Mouse (Mus musculus) monocyte, adult 5-6 weeks (primary cell): ENCODE results near the gene Rbm47. TPM values are rescaled to one million over a fixed set of nuclear protein-coding genes. Genes with fewer than 3 reads are reported as not detected.
"Not testable (repeated sequence)": the region's sequence is repeated elsewhere in the genome, so short reads cannot be mapped to it uniquely, and the experiment has no call there.

Source experiments
- ATAC-seq: fragments of 153-309, 156-312 bp; replicated peaks from 2 replicates; pipeline ENCODE4 v1.8.0; 2017; ENCODE audit warnings: mild to moderate bottlenecking; ENCODE audit not compliant: low TSS enrichment, insufficient number of reproducible peaks, severe bottlenecking, poor library complexity, low FRiP score
- total RNA-seq: library from RNA; stranded (forward); fragments of 200-1000, 200-491, 200-594 nt; gene quantifications from 3 replicates; pipeline ENCODE4 v1.2.3, GENCODE M21; 2017

The Rbm47 gene
- 14.4 to 23.3 TPM (median 16.8 TPM) in 3 replicates for total RNA-seq

DNA sequence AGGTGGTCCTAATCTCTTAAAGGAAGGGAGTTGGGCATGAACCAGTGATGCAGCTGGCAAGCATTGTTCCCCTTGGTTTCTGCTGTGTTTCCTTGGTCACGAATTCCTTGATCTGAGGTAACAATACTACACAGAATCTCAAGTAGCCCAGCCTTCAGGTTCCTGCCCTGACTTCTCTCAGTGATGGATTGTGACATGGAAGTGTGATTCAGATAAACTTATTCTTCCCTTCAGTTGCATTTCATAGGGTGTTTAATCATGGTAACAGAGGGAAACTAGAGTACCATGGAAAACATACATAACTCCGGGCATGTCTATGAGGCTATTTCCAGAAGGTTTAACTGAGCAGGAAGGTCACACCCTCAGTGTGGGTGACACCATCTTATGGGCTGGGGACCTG is at the start of gene Rbm47:
Rbm47 (minus strand) TSS at position 101 of the 400 bp plus-strand sequence.
- no peak for ATAC-seq

DNA sequence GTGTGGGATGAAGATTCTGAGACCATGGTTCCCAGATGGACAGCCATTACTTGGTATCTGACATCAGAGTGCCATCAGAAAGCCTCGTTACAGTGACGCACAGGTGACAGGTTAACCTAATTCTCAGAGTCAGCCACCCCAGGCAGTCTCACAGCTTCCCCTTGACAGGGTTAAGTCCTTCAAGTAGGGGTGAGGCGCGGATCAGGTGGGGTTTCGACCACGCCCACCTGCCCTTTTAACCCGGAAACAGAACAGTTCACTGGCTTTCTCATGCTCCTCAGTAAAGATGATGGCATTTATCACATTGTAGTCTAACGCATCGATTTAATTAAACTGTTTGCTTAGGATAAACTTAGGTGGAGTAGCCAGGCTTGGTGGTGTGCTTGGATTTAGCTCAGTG is 47.7 kb upstream of the Rbm47 start:
- no peak for ATAC-seq

DNA sequence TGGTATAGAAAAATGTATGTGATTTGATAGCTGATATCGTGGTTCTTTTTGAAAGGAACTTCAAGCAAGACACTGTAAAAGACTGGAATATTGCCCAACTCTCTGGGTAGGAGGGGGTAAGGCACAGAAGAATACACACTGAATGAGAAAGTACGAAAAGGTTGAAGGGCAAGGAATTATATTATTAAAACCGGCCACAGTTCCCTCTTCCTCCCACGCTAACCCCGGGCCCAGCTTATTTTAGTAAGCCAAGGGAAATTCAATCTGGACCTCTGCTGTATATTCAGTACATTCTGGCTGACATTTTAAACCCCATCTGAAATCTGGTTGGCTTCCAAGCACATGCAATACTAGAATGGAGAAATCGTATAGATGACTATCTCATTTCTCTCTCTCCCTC is 46.8 kb upstream of the Rbm47 start:
- ATAC-seq, result no peak

DNA sequence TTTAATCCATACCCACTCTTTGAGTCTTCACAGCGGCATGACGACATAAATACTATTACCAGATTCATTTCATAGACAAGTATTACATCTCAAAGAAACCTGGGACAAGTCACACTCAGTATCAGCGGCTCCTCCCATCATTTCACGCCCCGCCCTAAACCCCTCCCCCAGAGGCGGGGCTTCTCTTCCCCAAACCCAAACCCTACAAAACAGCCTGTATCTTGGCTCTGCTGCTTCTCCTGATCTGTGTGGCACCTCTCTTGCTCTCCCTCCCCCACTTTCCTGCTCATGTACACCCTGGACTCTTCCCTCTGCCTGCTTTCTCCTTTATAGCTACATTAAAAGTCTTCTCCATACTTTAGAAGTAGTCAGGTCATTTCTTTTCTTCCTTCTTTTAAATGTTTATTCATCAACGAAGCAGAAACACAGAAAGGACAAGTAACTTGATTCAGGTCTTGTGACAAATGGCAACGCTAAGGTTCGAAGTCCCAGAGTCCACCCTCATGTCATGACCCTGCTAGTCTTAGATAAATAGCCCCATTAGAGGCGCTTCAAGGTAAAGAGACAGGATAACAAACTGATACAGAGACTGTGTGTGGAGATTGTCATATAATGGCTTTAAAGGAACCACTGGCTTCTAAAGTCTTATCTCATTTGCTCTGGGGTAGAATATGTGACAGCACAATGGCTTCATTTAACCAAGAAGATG is 42.8 kb upstream of the Rbm47 start:
- no peak for ATAC-seq

DNA sequence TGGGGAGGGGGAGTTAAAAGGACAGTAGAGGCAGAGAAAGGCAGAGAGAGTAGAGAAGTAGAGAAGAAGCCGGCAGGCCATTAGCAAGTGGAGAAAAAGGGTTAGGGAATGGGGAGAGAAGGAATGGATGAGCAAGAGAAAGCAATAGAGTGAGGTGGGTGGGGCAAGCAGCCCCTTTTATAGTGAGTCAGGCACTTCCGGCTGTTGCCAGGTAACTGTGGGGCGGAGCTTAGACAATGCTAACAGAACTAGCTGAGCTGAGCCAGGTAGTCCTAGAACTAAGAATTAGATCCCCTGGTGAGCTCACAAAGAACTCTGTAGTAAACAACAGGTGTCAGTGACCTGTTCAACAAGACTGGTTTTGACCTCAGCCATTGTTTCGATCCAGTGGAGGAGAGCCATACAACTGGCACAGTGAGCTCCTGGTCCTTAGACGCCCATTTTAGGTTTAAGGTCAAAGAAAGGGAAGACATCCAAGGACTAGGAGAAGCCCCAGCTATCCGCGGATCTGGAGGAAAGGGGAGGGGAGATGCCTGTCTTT is 41.5 kb upstream of the Rbm47 start:
- ATAC-seq, result no peak

DNA sequence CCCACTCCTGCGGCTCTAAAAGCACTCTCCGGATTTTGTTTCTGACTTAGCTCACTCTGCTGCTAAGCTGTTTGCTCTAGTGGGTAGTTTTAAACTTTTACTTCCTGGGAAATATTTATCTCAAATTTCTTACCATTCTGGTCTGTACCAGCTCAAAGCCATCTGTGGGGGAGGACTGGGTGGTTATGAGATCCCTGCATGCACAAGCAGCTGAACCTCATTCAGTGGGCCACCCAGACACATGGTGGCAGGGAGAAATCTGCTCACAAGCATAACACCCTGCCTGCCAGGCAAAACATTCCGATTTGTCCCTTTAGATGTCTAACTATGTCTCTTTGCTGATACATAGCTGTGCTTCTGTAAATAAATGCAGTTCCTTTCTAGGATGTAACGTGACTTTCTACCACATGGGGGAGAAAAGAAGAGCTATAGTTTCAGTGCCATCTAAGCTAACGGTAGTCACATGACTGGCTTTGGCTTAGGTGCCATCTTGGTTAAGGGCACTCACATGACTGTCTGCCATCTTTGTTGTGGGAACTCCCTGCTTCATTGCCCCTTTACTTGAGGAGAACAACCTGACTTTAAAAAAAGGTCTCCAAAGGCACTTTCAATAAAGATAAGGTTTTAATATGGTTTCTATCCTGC is 36.7 kb upstream of the Rbm47 start:
- ATAC-seq, result no peak

DNA sequence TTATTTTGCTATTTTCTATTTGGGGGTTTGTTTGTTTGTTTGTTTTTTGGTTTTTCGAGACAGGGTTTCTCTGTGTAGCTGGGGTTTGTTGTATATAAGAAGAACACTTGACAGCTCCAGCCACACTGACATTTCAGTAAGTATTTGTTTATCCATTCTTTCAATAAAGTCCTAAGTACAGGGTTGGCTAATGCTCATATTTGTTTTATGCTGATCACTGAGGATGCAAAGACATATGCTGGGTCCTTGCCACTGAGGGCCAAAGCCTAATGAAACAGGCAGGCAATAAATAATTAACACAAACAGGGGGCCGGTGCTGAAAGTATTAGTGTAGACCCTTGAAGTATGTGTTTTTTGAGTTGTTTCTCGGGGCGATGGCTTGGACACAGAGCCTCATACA is 32.0 kb upstream of the Rbm47 start:
- no peak for ATAC-seq

DNA sequence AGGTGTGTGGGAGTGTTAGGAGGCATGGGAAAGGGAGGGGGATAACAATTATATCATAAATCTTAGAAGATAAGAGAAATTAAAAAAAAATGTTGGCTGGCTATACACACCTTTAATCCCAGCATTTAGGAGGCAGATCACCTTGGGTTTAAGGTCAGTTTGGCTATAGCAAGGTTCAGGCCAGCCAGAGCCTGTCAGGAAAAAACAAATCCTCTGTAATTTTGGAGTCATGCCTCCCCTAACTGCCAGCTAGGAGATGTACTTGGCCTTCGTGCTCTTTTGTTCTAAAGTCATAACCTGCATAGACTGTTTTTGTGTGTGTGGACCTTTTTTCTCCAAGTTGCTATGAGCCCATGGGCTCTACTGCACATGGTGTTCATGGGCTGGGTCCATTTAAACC is 30.5 kb upstream of the Rbm47 start:
- ATAC-seq, result no peak

DNA sequence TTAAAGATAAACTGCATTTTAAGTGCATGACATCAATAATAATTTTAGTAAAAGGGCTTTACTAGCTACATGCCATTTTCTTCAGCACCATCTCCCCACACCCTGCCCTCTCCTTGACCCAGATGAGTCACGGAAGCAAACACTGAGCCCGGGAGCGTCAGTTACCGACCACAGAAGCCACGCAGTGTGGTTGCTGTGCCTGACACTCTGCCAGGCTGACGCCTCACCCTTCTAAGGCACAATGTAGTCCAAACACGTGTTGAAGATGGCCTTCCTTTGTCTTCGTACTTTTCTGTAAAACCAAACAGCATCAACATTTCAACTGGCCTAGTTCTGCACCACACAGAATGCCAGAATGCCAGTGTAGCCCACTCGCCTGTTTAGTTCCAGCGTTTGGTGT is 27.1 kb upstream of the Rbm47 start:
- peak; percentile 96 for ATAC-seq

DNA sequence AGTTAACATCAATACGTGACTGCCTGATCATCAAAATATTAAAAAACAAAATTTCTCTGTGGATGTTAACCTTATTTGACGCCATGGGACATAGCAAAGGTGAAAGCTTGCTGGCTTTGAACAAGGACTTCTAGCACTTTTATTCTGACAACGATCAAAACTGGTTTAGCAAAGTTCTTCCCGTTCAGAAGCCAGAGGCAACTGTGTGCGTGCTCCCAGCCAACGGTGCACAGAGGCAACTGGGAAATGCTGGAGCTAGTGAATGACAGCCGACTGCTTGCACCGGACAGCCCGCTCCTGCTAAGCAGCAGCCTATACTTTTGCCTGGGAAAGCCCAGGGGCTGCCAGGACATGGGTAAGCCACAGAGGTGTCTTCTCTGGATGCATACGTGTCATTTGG is 22.4 kb upstream of the Rbm47 start:
- no peak for ATAC-seq

DNA sequence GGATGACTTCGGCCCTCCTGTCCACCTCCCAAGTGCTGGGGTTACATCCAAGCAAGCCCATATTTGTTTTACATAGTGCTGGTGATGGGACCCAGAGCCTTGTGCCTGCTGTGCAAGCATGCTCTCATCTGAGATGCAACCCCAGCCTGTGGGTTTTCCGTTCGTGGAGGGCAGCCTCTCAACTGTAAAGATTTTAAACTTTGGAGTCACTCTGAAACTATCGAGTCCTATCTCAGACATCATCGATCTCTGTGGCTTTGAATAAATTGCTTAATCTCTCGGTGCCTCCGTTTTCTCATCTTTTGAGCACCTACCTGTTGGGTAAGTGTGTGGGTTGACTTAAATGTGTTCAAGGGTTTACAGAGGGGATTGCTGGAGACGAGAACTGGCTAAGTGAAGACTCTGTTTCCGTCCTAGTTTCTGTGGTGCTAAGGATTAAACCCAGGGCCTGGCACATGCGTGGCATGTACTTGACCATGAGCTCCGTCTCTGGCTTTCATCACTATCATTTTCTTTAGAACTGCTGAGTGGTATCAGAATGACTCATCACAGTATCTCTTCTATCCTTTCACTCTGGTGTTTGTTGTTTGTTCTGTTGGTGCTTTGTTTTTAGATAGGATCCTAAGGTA is 20.4 kb upstream of the Rbm47 start:
- ATAC-seq, result no peak

DNA sequence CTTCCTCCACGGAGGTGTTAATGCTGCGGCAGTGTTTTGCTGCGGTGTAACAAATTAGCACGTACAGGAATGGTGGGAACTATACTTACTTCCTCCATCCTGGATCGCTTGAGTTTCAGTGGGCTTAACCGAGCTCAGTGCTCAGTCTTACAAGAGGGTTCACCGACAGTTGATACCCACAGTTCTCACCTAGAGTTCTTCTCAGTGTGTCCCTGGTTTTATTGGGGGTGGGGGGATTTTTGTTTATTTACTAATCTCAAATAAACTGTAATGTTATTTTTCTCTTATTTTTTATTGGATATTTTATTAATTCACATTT is 18.2 kb upstream of the Rbm47 start:
- ATAC-seq, result no peak

DNA sequence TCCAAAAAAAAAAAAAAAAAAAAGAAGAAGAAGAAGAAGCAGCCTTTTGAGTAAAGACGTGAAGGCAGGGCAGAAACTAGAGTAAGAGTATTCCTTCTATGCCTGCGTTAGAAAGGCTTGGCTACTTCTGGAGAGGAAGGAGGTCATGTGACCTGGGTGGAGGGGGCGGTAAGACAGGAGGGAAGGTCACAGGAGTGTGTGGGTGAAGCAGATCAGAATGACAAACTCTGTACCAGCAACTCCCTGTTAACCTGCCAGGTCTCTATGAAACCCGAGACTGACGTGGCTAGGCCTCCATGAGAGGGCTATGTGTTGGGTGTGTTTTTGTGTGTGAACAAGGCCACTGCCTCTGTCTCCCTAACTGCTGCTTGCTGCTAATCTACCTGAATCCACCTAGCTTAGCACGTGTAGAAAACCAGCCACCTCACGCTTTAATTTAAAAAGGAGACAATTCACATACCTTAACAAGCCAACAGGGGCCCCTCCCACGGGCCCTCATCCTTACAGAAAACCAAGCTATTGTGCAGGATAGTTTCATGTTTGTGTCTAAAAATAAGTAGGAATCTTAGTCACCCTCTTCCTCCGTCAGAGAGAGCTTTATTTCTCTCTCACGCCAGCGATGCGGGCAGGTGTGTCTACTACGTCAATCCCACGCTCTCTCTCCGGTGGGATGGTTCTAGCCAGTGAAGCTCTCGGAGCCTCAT is 17.7 kb upstream of the Rbm47 start:
- no peak for ATAC-seq

DNA sequence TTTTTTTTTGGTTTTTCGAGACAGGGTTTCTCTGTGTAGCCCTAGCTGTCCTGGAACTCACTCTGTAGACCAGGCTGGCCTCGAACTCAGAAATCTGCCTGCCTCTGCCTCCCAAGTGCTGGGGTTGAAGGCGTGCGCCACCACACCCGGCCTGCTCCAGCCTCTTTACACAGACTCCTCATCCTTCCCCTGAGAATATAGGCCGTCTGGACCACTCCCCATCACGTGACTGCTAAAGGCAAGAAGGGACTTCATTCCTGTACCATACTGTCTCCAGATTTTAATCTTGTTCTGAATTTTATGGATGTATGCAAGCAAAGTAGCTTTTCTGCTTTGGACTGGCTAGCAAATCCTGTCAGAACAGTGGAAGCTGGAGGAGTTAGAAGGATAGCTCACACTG is 15.7 kb upstream of the Rbm47 start:
- ATAC-seq, result not testable (repeated sequence)

DNA sequence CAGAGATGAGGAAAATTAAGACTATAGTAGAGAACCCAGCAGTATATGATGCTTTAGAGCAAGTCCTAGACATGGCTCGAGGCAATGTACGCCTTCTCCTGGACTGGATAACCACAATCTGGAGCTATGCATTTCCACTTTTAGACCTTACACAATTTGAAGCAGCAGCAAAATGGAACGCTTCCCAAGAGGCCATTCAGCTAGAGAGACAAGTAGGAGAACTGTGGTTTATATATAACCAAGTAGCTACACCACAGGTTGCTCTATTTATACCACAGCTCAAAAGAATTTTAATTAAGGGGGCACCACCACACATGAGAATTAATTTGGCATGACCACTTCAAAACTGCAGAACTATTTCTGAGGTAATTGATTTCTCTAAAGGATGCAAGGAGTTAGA is 9.2 kb upstream of the Rbm47 start:
- no peak for ATAC-seq

DNA sequence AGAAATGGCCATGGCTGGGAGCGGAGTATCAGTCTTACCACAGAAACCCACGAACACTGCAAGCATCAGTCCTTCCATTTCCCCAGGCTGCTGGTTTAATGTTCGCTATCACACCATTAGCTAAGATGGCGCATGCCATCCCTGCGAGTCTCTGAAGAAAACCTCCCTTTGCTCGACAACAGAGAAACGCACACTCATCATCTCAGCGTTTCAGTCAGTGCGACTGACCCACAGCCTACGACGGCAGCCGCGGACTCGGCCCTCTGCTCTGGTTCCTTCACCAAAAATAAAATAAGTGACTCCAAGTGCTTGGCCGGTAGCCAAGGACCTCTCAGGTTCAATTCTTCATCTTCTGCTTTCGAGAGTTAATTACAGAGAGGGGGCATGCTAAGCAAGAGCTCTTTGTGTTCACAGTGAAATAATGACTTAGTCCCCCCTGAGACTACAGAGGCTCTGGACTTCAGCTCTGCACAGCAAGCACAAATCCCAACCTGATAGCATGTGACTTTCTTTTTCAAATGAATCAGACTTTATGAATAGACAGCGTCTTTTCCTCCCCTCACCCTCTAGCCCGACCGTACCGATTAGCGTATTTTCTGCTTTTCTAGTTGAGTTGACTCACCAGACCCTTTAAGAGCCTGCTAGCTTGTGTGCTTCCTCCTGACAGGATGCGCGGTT is 1.4 kb upstream of the Rbm47 start:
- ATAC-seq, result no peak

DNA sequence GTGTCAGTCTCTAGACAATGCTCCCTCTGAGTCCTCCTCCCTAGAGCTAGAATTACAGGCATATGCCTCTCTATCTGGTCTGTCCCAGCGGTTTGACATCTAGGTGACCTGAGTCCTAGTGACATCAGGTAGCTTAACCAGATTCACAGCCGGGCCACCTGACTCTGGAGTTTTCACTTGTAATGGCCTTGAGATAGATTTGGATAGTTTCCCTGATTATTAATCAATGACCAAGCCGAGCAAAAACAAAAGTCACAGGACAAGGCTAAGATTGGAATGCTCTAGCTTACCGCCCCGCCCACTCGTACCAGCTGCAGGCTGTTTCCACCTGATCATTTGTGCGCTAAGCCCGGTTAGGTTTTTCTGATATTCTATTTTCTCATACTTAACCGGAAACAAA is 2.3 kb downstream of the Rbm47 start:
- ATAC-seq, result no peak

DNA sequence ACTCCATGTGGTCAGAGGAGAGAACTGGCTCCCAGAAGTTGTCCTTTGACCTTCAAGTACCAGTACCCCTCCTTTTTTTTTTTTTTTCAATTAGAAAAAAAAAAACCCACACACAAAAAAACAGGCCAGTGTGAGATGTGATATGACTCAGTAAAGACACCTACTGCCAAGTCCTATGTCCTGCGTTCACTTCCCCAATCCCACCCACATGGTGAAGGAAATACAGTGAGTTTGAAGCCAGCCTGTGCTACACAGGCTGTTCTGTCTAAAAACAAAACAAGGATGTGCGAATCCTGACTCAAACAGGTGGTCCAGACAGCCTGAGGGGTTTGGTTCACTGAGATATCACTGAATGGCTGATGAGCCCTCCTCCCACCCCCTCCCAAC is 3.8 kb downstream of the Rbm47 start:
- no peak for ATAC-seq

DNA sequence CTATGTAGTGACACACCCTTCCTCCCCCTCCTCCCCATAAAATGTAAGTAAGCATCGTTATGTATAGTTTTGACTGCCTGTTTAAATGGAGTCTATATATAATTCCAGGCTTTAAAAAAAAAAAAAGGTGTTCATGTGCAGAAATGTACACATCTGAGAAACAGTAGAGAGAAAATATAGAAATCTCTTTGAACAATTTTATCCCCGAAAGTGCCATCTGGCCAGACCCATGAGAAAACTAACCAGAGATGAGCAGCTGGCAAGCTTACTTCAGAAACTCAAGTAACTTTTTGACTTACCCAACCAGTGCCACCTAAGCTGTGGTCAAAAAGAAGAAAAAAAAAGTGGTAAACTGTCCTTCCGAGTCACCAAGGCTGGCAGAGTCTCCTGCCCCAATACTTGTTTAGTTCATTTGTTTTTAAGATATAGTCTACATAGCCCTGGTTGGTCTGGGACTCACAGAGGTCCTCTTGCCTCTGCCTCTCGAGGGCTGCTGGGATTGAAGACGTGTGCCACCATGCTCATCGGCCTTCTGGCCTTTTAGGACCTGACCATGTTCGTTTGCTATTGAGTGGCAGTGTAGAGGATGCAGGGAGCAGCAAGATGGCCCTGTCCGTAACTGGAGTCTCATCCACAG is 4.3 kb downstream of the Rbm47 start:
- no peak for ATAC-seq
